ENCODE assay signal across 11 mouse cellular contexts in the genomic region with DNA sequence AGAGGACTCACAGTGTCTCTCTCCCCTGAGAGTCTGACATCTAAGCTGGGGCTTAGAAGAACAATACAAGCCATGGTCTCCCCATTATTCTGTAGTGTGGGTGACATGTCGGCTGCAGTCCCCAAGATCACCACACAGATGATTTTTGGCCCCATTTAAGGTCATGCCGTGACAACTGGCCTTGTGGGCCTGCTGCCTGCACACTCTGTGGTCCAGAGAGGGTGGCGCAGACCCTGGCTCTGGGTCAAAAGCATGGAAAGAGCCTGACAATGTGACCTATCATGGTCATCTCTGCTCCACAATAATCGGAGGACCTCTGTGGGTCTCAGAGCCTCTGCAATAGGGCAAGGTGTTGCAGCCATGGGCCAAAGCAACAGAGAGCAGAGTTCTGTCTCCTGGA.
"Had no signal": no experiment of that assay in that cellular context is flagged by ENCODE, and none has a peak within 500 bp of the region (broad histone marks: within the 10 kb centered on the region; RNA-seq: fewer than 3 reads in every experiment).

No protein-coding gene starts in this region.

- H3K9ac ChIP-seq: kidney, embryonic 15.5 days; limb, embryonic 15.5 days; liver, embryonic 12.5 days; lung, embryonic 14.5 days; neural tube, embryonic 15.5 days had no signal

- H3K9me3 ChIP-seq: kidney, embryonic 15.5 days; limb, embryonic 15.5 days; liver, embryonic 12.5 days; neural tube, embryonic 15.5 days had no signal

- H3K27ac ChIP-seq: limb, embryonic 15.5 days; liver, embryonic 12.5 days; neural tube, embryonic 15.5 days had no signal

- H3K4me3 ChIP-seq: kidney, embryonic 15.5 days; limb, embryonic 15.5 days; liver, embryonic 12.5 days; myocyte; neural tube, embryonic 15.5 days had no signal

- H3K4me1 ChIP-seq: liver, embryonic 12.5 days had no signal

- H3K27me3 ChIP-seq: kidney, embryonic 15.5 days; limb, embryonic 15.5 days; neural tube, embryonic 15.5 days had no signal

- DNase-seq: kidney, postnatal 14 days; layer of hippocampus, postnatal 36 days; right cerebral cortex, postnatal 4 days; spleen, adult 18-20 months; thymus, adult 18-20 months had no signal

- H3K36me3 ChIP-seq: kidney, embryonic 15.5 days; limb, embryonic 15.5 days; liver, embryonic 12.5 days; neural tube, embryonic 15.5 days had no signal

- H3K4me2 ChIP-seq: kidney, embryonic 15.5 days; limb, embryonic 15.5 days; liver, embryonic 12.5 days; lung, embryonic 14.5 days; neural tube, embryonic 15.5 days had no signal
